In the genomic region with DNA sequence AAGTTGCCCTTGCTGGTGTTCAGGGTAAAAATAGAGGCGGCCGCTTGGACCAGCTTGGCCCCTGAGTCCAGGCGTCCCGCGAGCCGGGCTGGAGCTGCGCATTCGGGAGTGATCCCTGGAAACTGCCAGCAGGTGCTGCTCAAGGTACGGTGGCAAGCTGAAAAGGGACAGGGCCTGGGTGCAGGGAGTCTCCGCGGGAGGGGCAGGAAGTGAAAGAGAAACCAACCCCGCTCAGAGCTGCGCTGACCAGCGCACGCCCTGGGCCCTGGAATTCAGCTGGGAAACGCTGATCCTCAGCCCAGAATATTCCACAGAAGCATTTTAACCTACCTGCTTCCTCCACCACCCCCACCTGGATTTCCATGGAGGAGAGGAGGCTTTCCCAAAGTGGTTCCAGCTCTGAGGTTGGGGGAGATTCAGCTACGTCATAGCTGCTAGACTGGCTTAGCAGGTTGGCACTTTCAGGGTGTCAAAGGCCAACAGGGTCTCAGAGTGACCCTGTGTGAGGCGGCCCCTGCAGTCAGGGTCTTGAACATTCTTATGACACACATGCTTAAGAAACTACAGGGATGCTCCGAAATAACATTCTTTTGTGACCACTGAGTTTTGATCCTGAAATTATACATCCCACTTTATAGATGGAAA, we compare ENCODE assay signal across 8 mouse cellular contexts. TPM values are rescaled to one million over a fixed set of nuclear protein-coding genes. Genes with fewer than 3 reads are reported as not detected.
DNase-seq lines count a peak whose midpoint lies in the region; ATAC-seq lines count a peak whose summit lies in the region.

No protein-coding gene starts in this region.

- WGBS in hindbrain, embryonic 16.5 days: 7% methylated on average over 19 of the region's 19 CpGs

- peak overlapping the region; percentile 56 for H3K4me3 ChIP-seq in hindbrain, embryonic 16.5 days (ENCODE audit: low read length)

- ATAC-seq in activated CD4-positive, CD25-positive, alpha-beta regulatory T cell, adult 4 months: peak; percentile 86
- ATAC-seq in hindbrain, embryonic 16.5 days: peak; percentile 93
- ATAC-seq in megakaryocyte progenitor cell, adult 5-6 weeks (replicated peaks; ENCODE audit: poor library complexity): peak; percentile 93

- no peak overlapping the region for H3K27ac ChIP-seq in hindbrain, embryonic 16.5 days (ENCODE audit: low read depth, low read length)

- H3K36me3 ChIP-seq in hindbrain, embryonic 16.5 days (ENCODE audit: control insufficient read depth, insufficient read depth, low read length): no peaks in the 10 kb centered on the region

- peaks cover 14% of the 10 kb centered on the region; the same call in 1 of the 2 replicates for H3K4me1 ChIP-seq in hindbrain, embryonic 16.5 days (ENCODE audit: control insufficient read depth, insufficient read depth, low read depth, low read length)

- intact Hi-C loops in left cerebral cortex, postnatal 25 days (cut with DNase I): loop anchor here (5.0 to 10.0 kb wide), 3 partner anchors 655 to 1015 kb away; no protein-coding TSS in a partner anchor

- no peaks in the 10 kb centered on the region for H3K9me3 ChIP-seq in hindbrain, embryonic 16.5 days (ENCODE audit: control insufficient read depth, low read length)

- peaks cover 2% of the 10 kb centered on the region for H3K27me3 ChIP-seq in hindbrain, embryonic 16.5 days (replicated peaks; ENCODE audit: control insufficient read depth, insufficient read depth, low read length)

- H3K9ac ChIP-seq in hindbrain, embryonic 16.5 days (ENCODE audit: low read depth, low read length): peak overlapping the region; percentile 71

- DNase-seq in cerebellum, postnatal 36 days: peak; percentile 70 to 73
- DNase-seq in gastrocnemius, postnatal 10 days: peak; percentile 69
- peak; percentile 64 to 82 for DNase-seq in left cerebral cortex, postnatal 25 days (ENCODE audit: low spot score in 2 of 2)
- peak; percentile 77 to 81 for DNase-seq in right cerebral cortex, postnatal 10 days (ENCODE audit: low spot score in 2 of 2)
- peak; percentile 78 to 80 for DNase-seq in urinary bladder, postnatal 4 days (ENCODE audit: low spot score in 2 of 2)

- H3K4me2 ChIP-seq in hindbrain, embryonic 16.5 days (ENCODE audit: low read length): peak overlapping the region; percentile 93

RNA-seq across cellular contexts. Expression of gene Inhba, which starts 0.7 kb away (rescaled TPM):
- polyA plus RNA-seq in activated CD4-positive, CD25-positive, alpha-beta regulatory T cell, adult 4 months (2017; shearing (Covaris generic)): not detected
- total RNA-seq in gastrocnemius, postnatal 10 days (2021): 1 to 10 TPM; 2.3 to 3.6 TPM
- 2.2 and 2.3 TPM in 2 replicates for polyA plus RNA-seq in hindbrain, embryonic 16.5 days (2015; fragmentation: Nextera tagmentation; extraction: Ambion mirVana)
- 10 to 100 TPM; 16.7 to 20.4 TPM for total RNA-seq in left cerebral cortex, postnatal 25 days (2021)
- total RNA-seq in megakaryocyte progenitor cell, adult 5-6 weeks (2015): 0.86 and 1.8 TPM in 2 replicates
- total RNA-seq in megakaryocyte progenitor cell, adult 5-6 weeks (2017): 0.75 and 1.1 TPM in 2 replicates
